Mouse (Mus musculus) kidney, embryonic 15.5 days (tissue): Measurements from ENCODE around the gene Birc2. TPM values are rescaled to one million over a fixed set of nuclear protein-coding genes. Genes with fewer than 3 reads are reported as not detected.

Source experiments
- ATAC-seq: fragments of 200-750 bp; cut with Nextera tagmentation; replicated peaks from 2 replicates; pipeline ENCODE4 v1.8.0; 2017; ENCODE audit warnings: moderate TSS enrichment; ENCODE audit not compliant: low FRiP score
- H3K27ac ChIP-seq: fragments of 300-500 bp; sonication (generic); 2 replicates; pipeline ENCODE4 v1.5.1; 2015; ENCODE audit warnings: mild to moderate bottlenecking, inconsistent platforms
- H3K27me3 ChIP-seq: fragments of 300-500 bp; sonication (generic); 2 replicates; pipeline ENCODE4 v1.6.1; 2015; ENCODE audit warnings: inconsistent platforms
- H3K36me3 ChIP-seq: fragments of 300-500 bp; sonication (generic); 2 replicates; pipeline ENCODE4 v1.6.1; 2015; ENCODE audit warnings: inconsistent platforms
- H3K4me1 ChIP-seq: fragments of 300-500 bp; sonication (generic); 2 replicates; pipeline ENCODE4 v1.6.1; 2015; ENCODE audit warnings: inconsistent platforms
- H3K4me2 ChIP-seq: fragments of 300-500 bp; sonication (generic); 2 replicates; pipeline ENCODE4 v1.6.1; 2015; ENCODE audit warnings: moderate library complexity, mild to moderate bottlenecking, inconsistent platforms
- H3K4me3 ChIP-seq: fragments of 300-500 bp; sonication (generic); replicated peaks from 2 replicates; pipeline ENCODE4 v1.5.1; 2015; ENCODE audit warnings: mild to moderate bottlenecking, inconsistent platforms
- H3K9ac ChIP-seq: fragments of 300-500 bp; sonication (generic); 2 replicates; pipeline ENCODE4 v1.6.1; 2015; ENCODE audit warnings: mild to moderate bottlenecking, inconsistent platforms
- H3K9me3 ChIP-seq: fragments of 300-500 bp; sonication (generic); replicated peaks from 2 replicates; pipeline ENCODE4 v1.6.1; 2016; ENCODE audit warnings: inconsistent platforms
- WGBS: fragments of 180-500 bp; shearing (Covaris S2); methylation state at CpG from one replicate; pipeline ENCODE4 v1.1.7; 2015; ENCODE audit warnings: mixed read lengths; 5-methylcytosine and 5-hydroxymethylcytosine counted together
- polyA plus RNA-seq: library from polyadenylated mRNA; unstranded; fragments of >200 nt; fragmentation: Nextera tagmentation; extraction: Ambion mirVana; gene quantifications from 2 replicates; pipeline ENCODE4 v1.2.1, GENCODE M21; 2015

The Birc2 gene
- 35.6 and 37.9 TPM in 2 replicates for polyA plus RNA-seq

GRCm38 (mm10) chr9:7836905-7837805 is at the start of gene Birc2:
TSS of gene Birc2 (minus strand) at chr9:7837064.
- WGBS = under 1% methylated on average over 68 of the region's 68 CpGs
- no peaks in the 10 kb centered on the region for H3K27me3 ChIP-seq
- H3K4me2 ChIP-seq = peak within 1 kb of the TSS; percentile 74
- peak within 1 kb of the TSS; percentile 98 for H3K27ac ChIP-seq
- no peaks in the 10 kb centered on the region for H3K9me3 ChIP-seq
- H3K4me1 ChIP-seq = peaks cover 20% of the 10 kb centered on the region
- peak within 1 kb of the TSS; percentile 70 for H3K4me3 ChIP-seq
- peaks cover 24% of the 10 kb centered on the region for H3K36me3 ChIP-seq
- peak within 1 kb of the TSS; percentile 81 for H3K9ac ChIP-seq
- ATAC-seq = peak; percentile 98

GRCm38 (mm10) chr9:7884346-7884745 is 47.5 kb upstream of the Birc2 start:
- Histone ChIP-seq H3K27ac (no peak overlapping the region), H3K4me1 (no peaks in the 10 kb centered on the region), H3K9me3 (0 out of 2 replicates have a peak, but pooled peaks cover 5% of the 10 kb centered on the region), H3K27me3 (no peaks in the 10 kb centered on the region), H3K36me3 (no peaks in the 10 kb centered on the region), H3K4me3 (no peak overlapping the region), H3K4me2 (no peak overlapping the region), H3K9ac (no peak overlapping the region)
- no peak for ATAC-seq
- WGBS = 96% methylated on average over 3 of the region's 3 CpGs

- Histone ChIP-seq H3K9ac (no peak overlapping the region), H3K27me3 (no peaks in the 10 kb centered on the region), H3K36me3 (no peaks in the 10 kb centered on the region), H3K27ac (no peak overlapping the region), H3K4me2 (no peak overlapping the region), H3K9me3 (0 out of 2 replicates have a peak, but pooled peaks cover 5% of the 10 kb centered on the region), H3K4me1 (no peaks in the 10 kb centered on the region), H3K4me3 (no peak overlapping the region)
- ATAC-seq = no peak
- 97% methylated on average over 1 of the region's 1 CpGs for WGBS
Measured at GRCm38 (mm10) chr9:7882304-7882865, 45.5 kb upstream of the Birc2 start.

- 95% methylated on average over 8 of the region's 8 CpGs for WGBS
- Histone ChIP-seq H3K4me1 (peaks cover 18% of the 10 kb centered on the region), H3K4me3 (no peak overlapping the region), H3K27ac (peak overlapping the region; percentile 28; the same call in 1 of the 2 replicates), H3K4me2 (peak overlapping the region; percentile 87; the same call in 1 of the 2 replicates), H3K27me3 (no peaks in the 10 kb centered on the region), H3K36me3 (no peaks in the 10 kb centered on the region), H3K9me3 (no peaks in the 10 kb centered on the region), H3K9ac (no peak overlapping the region)
- ATAC-seq = no peak
Measured at GRCm38 (mm10) chr9:7873511-7874211, 36.8 kb upstream of the Birc2 start.

GRCm38 (mm10) chr9:7872775-7873439 is 36.0 kb upstream of the Birc2 start, which contains the start of gene Birc3:
TSS of gene Birc3 (minus strand) at chr9:7873186.
- H3K9me3 ChIP-seq = no peaks in the 10 kb centered on the region
- H3K27ac ChIP-seq = peak within 1 kb of the TSS; percentile 90
- H3K4me3 ChIP-seq = peak within 1 kb of the TSS; percentile 57
- peak within 1 kb of the TSS; percentile 87 for H3K4me2 ChIP-seq
- no peaks in the 10 kb centered on the region for H3K36me3 ChIP-seq
- H3K4me1 ChIP-seq = peaks cover 18% of the 10 kb centered on the region
- WGBS = 4% methylated on average over 26 of the region's 26 CpGs
- peak; percentile 92 for ATAC-seq
- H3K9ac ChIP-seq = peak within 1 kb of the TSS; percentile 64
- no peaks in the 10 kb centered on the region for H3K27me3 ChIP-seq

- H3K36me3 ChIP-seq = 0 out of 2 replicates have a peak, but pooled peaks cover 6% of the 10 kb centered on the region
- no peaks in the 10 kb centered on the region for H3K9me3 ChIP-seq
- H3K4me2 ChIP-seq = peak overlapping the region; percentile 87
- peaks cover 18% of the 10 kb centered on the region for H3K4me1 ChIP-seq
- peak overlapping the region; percentile 90 for H3K27ac ChIP-seq
- H3K4me3 ChIP-seq = peak overlapping the region; percentile 57
- no peaks in the 10 kb centered on the region for H3K27me3 ChIP-seq
- peak overlapping the region; percentile 64 for H3K9ac ChIP-seq
- WGBS = 18% methylated on average over 23 of the region's 23 CpGs
- ATAC-seq = peak; percentile 70
Measured at GRCm38 (mm10) chr9:7872044-7872774, 35.3 kb upstream of the Birc2 start.

- 47% methylated on average over 4 of the region's 4 CpGs for WGBS
Measured at GRCm38 (mm10) chr9:7871316-7872043, 34.6 kb upstream of the Birc2 start.

GRCm38 (mm10) chr9:7870556-7871315 is 33.9 kb upstream of the Birc2 start:
- peaks cover 18% of the 10 kb centered on the region for H3K4me1 ChIP-seq
- 79% methylated on average over 10 of the region's 10 CpGs for WGBS
- ATAC-seq = no peak
- no peaks in the 10 kb centered on the region for H3K9me3 ChIP-seq
- no peak overlapping the region for H3K4me2 ChIP-seq
- H3K36me3 ChIP-seq = 0 out of 2 replicates have a peak, but pooled peaks cover 6% of the 10 kb centered on the region
- no peaks in the 10 kb centered on the region for H3K27me3 ChIP-seq
- peak overlapping the region; percentile 90 for H3K27ac ChIP-seq
- no peak overlapping the region for H3K9ac ChIP-seq
- no peak overlapping the region for H3K4me3 ChIP-seq

More at GRCm38 (mm10) chr9:7871316-7872043, 34.6 kb upstream of the Birc2 start:
- Histone ChIP-seq H3K36me3 (0 out of 2 replicates have a peak, but pooled peaks cover 6% of the 10 kb centered on the region), H3K4me2 (peak overlapping the region; percentile 87), H3K4me3 (no peak overlapping the region), H3K4me1 (peaks cover 18% of the 10 kb centered on the region), H3K27me3 (no peaks in the 10 kb centered on the region), H3K9ac (no peak overlapping the region), H3K9me3 (no peaks in the 10 kb centered on the region), H3K27ac (peak overlapping the region; percentile 90)
- peak; percentile 85 for ATAC-seq

GRCm38 (mm10) chr9:7868838-7869491 is 32.1 kb upstream of the Birc2 start:
- H3K4me3 ChIP-seq = no peak overlapping the region
- peaks cover 18% of the 10 kb centered on the region for H3K4me1 ChIP-seq
- H3K27me3 ChIP-seq = no peaks in the 10 kb centered on the region
- no peak for ATAC-seq
- 0 out of 2 replicates have a peak, but pooled peaks cover 6% of the 10 kb centered on the region for H3K36me3 ChIP-seq
- no peak overlapping the region for H3K9ac ChIP-seq
- no peaks in the 10 kb centered on the region for H3K9me3 ChIP-seq
- no peak overlapping the region for H3K27ac ChIP-seq
- no peak overlapping the region for H3K4me2 ChIP-seq
- 88% methylated on average over 4 of the region's 4 CpGs for WGBS
